Mouse (Mus musculus): Measurements from ENCODE around the gene Dnajc5. TPM values are rescaled to one million over a fixed set of nuclear protein-coding genes. Genes with fewer than 3 reads are reported as not detected.

Gene Dnajc5
- total RNA-seq, 4 experiments from 2014 or later: 105 to 115 (median 108) TPM

GRCm38 (mm10) chr2:181572921-181573920 is 52.9 kb downstream of the Dnajc5 start:
- no peak for DNase-seq

GRCm38 (mm10) chr2:181573961-181574360 is 53.7 kb downstream of the Dnajc5 start:
- DNase-seq: no peak

GRCm38 (mm10) chr2:181574921-181575545 is 54.7 kb downstream of the Dnajc5 start:
- no peak for DNase-seq

GRCm38 (mm10) chr2:181576613-181577012 is 56.3 kb downstream of the Dnajc5 start:
- DNase-seq: no peak

GRCm38 (mm10) chr2:181577126-181577525 is 56.8 kb downstream of the Dnajc5 start:
- no peak for DNase-seq

DNA sequence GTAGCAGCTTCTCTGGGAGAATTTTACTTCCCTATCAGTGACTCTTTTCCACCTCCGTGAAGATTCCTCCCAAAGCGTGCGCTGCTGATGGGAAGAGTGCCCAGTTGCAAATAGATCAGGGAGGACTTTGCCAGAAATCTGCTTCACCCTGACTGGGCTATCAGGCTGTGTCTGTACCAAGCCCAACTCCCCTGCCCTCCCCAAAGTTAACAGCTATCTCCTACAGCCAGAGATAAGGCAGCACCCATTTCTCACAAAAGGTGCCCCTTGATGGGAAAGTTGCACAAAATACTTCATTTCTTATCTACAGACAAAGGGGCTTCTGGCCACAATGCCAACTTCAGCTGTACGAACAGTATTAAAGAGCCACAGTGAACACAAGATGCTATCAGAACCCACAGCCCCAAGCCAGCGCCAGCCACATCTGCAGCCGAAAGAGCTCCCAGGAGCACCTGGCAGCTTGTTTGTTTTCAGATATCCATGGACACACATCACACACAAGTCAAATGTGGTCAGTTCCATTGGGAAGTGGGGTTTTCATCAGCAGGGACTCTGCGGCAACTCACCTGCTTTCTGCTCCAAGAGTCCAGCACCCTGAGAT is 57.8 kb downstream of the Dnajc5 start:
- no peak for DNase-seq

- DNase-seq: no peak
Observed at GRCm38 (mm10) chr2:181578790-181579618, 58.7 kb downstream of the Dnajc5 start.

- no peak for DNase-seq
Observed at GRCm38 (mm10) chr2:181579681-181580080, 59.4 kb downstream of the Dnajc5 start.

DNA sequence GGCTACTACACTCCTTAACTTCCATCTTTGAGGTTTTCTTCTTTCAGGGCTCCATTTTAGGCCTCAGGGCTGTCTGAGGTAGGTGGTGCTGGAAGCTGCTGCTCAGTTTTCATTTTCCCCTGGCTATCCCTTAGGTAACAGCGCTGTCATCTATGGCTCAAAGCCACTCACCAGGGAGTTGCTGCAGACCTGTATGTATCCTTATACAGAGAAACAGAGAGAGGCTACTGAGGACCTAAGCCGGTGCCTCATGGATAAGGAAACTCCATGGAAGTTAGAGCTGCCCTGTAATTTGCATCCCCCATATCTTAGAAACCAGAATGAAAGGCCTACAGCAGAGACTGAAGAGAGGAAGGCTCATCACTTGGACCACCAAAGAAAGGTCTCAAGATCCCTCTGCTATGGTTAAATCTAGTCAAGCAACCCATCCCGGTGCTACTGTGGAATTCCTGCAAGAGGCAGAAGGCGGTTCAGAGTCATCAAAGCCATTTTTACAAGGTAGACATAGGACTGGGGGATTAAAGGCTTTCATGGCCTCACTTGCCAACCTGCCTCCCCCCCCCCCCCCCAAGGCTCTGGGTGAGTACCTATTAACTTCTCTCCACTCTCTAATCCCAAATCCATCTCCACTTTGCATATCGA is 60.0 kb downstream of the Dnajc5 start:
- no peak for DNase-seq

DNA sequence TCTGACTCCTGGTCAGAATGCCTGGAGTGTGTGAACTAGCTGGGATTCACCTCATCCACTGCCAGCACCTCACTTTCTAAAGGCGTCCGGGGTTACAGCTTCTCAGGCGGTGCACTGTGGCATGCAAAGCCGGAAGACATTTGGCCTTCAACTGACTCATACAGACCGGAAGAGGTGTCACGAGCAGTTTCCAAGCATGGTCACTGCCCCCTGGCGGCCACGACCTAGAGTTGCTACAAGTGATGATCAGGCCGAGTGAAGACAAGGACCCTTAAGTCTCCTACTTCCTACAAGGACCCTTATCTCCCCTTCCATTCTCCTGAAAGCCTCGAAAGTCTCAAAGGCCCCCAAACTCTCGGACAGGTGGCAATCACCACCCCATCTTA is 60.7 kb downstream of the Dnajc5 start:
- peak; percentile 84 for DNase-seq

DNA sequence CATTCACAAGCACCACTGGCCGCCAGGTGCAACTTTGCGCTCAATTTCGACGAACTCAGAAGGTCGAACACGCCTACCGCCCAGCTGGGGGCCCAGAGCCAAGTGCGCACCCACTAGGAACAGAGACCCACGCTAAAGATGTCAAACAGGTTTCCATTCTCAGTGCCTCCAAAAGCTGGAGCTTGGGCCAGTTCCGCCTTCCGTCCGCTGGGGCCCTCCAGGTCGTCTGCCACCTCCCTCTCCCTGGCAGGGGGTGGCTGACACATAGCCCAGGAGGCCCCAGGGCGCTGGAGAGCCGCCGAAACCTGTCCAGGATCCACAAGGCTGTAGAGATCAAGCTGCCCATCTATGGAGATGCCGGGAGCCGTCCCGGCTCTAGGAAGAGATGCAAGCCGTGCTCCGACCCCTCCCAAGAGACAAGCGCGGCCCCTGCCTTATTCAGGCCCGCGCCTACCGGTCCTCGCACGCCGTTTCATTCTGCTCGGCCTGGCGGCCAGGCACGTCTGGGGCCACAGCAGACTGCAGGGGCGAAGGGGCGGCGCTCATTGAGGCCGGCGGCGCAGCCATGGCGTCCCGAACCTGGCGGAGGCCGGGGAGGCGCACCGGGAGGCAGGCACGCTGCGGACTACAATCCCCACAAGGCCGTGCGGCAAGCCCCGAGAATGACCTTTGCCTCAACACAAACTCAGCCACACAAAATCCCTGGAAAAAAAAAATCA is 61.3 kb downstream of the Dnajc5 start:
- DNase-seq: peak; percentile 83

- no peak for DNase-seq
Observed at GRCm38 (mm10) chr2:181582358-181582757, 62.1 kb downstream of the Dnajc5 start.

GRCm38 (mm10) chr2:181582939-181583338 is 62.7 kb downstream of the Dnajc5 start:
- DNase-seq: no peak

GRCm38 (mm10) chr2:181583460-181584257 is 63.4 kb downstream of the Dnajc5 start:
- no peak for DNase-seq

GRCm38 (mm10) chr2:181584411-181584942 is 64.2 kb downstream of the Dnajc5 start, which contains the start of gene Uckl1:
Gene Uckl1 (minus strand): TSS chr2:181584892.
- no peak for DNase-seq

GRCm38 (mm10) chr2:181585506-181585905 is 65.2 kb downstream of the Dnajc5 start:
- DNase-seq: no peak

DNA sequence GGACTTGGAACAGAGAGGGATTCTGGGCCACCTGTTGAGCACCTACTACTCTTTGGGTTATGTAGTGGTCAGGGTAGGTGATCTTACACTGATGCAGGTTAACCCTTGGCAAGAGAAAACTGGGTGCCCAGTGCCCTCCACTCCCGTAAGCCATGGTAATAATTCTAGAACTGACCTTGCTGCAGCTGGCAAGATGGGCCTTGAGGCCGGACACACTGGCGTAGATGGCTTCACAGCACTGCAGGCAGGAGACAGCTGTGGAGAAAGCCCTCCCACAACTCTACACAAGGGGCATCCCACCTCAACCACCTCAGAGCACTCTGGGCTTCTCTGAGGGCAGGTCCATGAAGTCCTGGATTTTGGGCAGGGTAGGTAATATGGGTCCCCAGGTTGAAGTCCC is 65.8 kb downstream of the Dnajc5 start:
- DNase-seq: no peak

GRCm38 (mm10) chr2:181587796-181588195 is 67.5 kb downstream of the Dnajc5 start:
- DNase-seq: no peak

- DNase-seq: no peak
Observed at GRCm38 (mm10) chr2:181588229-181588780, 68.0 kb downstream of the Dnajc5 start.
